Mouse (Mus musculus): ENCODE measurements around the gene Ckap5.
A peak's percentile ranks its signal among the peaks of the same experiment; 100 is the strongest.
"Not testable (repeated sequence)": the region's sequence is repeated elsewhere in the genome, so short reads cannot be mapped to it uniquely, and the experiment has no call there.

Gene Ckap5

DNA sequence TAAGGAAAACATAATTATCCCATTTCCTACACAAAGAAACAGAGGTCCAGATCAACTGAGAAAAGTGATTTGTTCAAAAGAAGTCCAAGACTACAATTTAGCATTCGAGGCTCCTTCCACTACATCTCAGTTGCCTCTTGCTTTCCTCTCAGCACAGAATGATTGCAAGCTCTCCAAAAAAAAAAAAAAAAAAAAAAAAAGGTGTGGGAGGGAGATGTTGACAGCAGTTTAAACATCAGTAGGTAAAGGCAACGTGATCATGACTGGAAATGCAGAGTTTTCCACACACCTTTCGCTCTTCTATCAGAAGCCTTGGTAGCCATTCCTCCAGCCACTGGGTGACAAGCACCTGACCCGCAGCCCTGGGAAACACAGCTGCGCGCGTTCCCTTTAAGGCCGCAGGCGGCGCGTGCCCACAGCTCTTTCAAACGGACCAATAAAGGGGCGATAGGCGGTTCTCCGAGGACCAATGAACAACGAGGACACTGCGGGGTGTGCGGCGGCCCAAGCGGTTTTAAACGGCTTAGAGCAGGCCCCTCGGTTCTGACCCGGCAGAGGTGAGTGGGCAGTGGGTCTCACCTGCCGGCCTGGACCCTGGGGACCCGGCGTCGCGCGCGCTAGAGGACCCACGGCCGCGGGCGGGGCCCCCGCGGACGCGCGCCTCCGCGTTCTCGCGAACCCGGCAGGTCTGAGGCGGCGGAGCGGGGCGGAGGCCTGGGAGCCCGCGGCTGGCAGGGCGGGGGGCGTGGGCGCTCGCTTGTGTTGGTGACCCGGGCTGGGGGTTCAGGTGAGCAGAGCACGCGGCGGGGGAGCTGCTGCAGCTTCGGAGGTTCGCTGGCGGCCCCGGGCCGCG is at the start of gene Ckap5:
Gene Ckap5, plus strand, starts transcription at position 469 of the 853 bp plus-strand sequence.
- peak; percentile 95 for DNase-seq

DNA sequence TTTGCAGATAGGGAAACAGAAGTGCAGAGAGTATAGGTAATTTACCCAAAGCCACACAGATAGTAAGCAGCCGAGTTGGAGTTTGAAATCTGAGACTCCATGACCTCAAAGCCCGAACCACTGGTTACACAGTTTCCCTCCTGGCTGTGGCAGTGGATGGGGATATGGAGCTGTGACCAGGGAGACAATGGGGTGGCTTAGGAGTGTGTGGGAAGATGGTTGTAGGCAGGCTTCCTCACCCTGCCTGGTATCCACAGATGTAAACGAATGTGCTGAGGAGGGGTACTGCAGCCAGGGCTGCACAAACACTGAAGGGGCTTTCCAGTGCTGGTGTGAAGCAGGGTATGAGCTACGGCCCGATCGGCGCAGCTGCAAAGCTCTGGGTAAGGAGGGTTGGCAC is 49.7 kb upstream of the Ckap5 start:
- no peak for DNase-seq

- DNase-seq = no peak
Observed at GRCm38 (mm10) chr2:91480399-91480801, 46.2 kb upstream of the Ckap5 start.

GRCm38 (mm10) chr2:91480805-91481514 is 45.6 kb upstream of the Ckap5 start:
- DNase-seq = peak; percentile 74

DNA sequence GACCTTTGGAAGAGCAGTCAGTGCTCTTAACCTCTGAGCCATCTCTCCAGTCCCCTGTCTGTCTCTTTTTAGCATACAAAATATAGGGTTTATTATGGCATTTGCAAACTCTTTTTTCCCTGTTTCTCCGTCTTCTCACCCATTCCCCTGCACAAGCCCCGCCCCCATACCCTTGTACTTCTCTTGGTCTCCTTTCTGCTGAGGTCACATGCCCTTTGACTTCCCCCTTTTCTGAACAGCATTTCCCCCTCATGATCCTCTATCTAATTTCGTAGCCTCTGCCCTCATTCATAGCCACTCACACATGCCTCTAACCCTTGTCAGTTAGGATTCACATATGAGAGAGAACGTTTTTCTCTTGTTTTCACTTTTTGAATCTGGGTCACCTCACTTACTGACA is 41.9 kb upstream of the Ckap5 start:
- no peak for DNase-seq

- no peak for DNase-seq
Observed at GRCm38 (mm10) chr2:91485256-91485655, 41.3 kb upstream of the Ckap5 start.

- peak; percentile 26 for DNase-seq
Observed at GRCm38 (mm10) chr2:91487295-91487694, 39.3 kb upstream of the Ckap5 start.

GRCm38 (mm10) chr2:91492071-91492635 is 34.4 kb upstream of the Ckap5 start:
- DNase-seq = no peak

- DNase-seq = no peak
Observed at GRCm38 (mm10) chr2:91493981-91494380, 32.6 kb upstream of the Ckap5 start.

DNA sequence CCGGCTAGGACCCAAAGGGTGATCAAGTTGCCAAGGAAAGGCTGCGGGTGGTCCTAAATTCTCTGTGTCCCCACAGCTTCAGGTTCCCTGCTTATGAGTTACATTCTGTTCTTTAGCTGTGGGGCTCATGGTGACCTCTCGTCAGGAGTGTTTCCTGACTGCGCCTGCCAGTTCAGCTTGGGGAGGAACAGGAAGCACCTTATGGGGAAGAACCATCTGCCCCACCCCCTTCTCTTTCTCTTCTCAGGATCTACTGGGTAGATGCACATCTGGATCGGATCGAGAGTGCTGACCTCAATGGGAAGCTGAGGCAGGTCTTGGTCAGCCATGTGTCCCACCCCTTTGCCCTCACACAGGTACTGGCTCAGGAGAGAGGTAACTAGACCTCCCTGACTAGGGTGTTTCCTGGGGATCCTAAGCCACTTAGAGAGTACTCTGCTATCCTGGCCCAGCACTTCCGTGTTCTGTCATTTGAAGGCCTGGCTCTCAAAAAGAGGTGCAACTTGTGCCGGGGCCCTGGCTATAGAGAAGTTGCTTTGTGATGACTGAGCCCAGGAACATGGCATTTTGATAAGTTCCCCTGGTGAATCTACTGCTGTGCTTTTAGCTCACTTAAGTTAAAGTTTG is 28.4 kb upstream of the Ckap5 start:
- no peak for DNase-seq

GRCm38 (mm10) chr2:91508076-91508475 is 18.5 kb upstream of the Ckap5 start:
- DNase-seq = peak; percentile 54

DNA sequence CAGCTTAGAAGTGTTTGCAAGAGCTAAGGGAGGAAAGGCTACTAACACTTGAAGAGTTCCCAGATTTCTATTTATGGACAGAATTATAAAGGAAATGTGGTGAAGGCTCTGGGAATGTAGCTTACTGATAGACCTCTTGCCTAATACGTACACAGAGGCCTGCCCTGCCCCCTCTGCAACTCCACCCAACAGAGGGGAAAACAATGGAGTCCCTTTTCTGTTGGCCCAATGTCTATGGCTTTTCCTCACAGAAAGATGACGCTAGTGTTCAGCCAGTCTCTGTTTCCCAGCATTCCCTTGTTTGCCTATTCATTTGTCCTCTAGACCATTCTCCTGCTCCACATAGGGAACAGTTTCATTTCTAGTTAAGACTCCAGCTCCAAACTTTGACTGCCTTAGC is 9.4 kb upstream of the Ckap5 start:
- DNase-seq = peak; percentile 36

DNA sequence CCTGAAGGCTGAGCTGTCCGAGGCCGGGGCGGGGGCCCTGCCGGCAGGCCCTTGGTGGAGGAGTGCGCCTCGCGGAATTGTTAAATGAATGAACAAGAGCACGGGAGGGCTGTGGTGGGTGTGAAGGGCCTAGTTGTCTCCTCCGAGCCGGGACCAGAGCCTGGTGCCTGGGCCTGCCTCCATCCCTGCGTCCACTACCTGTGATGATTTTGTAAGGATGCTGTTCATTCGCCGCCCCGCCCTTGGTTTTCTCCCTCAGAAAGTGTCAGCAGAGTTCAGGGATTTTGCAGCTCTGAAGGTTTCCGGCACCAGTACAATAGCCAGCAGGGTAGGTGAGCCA is 555 bp downstream of the Ckap5 start:
- no peak for DNase-seq

DNA sequence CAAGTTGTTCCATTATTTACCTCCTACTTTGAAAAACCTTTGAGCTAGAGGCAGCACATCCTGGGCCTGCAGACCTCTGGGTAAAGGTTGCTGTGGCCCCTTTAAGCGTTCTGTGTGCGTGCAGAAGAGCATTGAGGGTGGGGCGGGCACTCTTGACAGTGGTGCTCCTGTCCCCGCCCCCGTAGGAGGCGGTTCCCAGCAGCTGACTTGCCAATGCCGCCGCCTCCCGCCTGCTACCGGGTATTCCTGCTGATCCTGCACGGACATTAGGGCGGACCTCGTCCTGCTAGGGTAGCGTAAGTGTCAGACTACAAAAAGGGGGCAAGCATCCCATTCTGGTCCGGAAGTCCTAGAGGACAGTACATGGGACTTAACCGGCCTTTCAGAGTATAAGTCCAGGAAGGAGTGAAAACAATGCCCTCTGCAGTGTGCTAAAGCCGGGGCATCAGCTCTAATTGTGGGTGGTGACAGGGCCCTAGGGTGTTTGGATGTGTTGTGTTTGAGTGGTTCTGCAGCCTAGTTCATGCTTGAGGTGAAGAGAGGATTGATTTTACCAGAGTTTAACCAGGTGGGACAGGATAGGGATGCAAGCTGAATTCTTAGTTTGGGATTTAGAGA is 11.1 kb downstream of the Ckap5 start:
- DNase-seq = peak; percentile 81

DNA sequence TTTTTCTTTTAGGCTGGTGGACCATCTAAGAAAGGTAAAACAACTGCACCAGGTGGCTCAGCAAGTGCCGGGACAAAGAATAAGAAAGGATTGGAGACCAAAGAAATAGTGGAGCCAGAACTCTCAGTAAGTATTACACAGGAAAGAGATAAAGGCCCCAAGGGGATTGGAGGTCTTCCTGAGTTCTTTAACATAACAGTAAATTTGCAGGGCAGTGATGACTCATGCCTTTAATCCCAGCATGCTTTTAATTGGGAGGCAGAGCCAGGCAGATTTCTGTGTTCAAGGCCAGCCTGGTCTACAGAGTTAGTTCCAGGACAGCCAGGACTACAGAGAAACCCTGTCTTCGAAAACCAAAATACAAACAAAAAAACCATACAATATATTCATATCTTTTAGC is 41.6 kb downstream of the Ckap5 start:
- no peak for DNase-seq

- DNase-seq = peak; percentile 43
Observed at GRCm38 (mm10) chr2:91580894-91581293, 54.3 kb downstream of the Ckap5 start.

GRCm38 (mm10) chr2:91586242-91586641 is 59.7 kb downstream of the Ckap5 start:
- DNase-seq = no peak

- DNase-seq = peak; percentile 35
Observed at GRCm38 (mm10) chr2:91600475-91600874, 73.9 kb downstream of the Ckap5 start.

DNA sequence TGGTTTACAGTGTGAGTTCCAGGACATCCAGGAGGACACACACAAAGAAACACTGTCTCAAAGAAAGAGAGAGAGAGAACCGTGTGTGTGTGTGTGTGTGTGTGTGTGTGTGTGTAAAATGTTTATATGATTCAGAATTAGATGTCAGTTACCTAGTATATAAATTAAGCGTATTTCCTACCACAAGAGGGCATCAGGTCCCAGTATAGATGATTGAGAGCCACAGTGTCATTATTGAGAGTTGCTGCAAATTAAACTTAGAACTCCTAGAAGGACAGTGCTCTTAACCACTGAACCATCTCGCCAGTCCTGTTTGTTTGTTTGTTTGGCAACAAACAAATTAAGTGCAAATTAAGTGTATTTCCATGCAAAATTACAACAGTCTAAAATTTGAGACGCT is 75.8 kb downstream of the Ckap5 start:
- DNase-seq = no peak

GRCm38 (mm10) chr2:91609370-91609769 is 82.8 kb downstream of the Ckap5 start:
- not testable (repeated sequence) for DNase-seq

DNA sequence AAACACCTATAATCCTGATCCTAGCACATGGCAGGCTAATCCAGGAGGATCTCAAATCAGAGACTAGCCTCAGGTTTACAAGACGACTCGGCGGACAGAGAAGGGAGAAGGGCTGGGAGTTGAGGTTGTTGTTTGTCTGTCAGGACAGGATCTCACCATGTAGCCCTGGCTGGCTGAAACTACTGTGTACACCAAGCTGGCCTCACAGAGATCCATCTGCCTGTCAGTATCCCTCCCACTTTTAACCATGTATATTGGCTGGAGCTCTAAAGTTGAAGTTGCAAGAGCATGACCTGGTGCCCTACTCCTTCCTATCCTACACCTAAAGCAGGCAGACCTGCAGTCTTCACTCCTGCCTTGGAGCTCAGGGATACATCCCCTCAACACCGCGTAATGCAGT is 95.8 kb downstream of the Ckap5 start:
- no peak for DNase-seq

- not testable (repeated sequence) for DNase-seq
Observed at GRCm38 (mm10) chr2:91623366-91623765, 96.8 kb downstream of the Ckap5 start.

DNA sequence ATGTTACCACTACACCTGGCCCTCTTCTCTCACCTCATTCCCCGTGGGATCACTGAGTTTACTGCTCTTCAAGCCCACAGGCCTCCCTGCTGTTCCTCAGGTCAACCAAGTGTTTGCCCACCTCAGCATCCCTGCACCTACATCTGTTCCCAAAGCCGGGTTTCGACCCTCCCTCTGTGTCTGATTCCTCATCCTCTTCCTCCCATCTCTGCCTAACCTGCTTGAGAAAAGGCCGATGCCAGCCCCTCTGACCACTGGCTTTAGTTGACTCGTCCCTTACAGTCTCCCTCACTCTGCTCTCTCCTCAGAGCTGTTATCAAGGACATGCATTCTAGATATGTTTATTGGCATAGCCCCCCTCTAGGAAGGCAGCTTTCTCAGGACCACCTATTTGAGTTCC is 100.9 kb downstream of the Ckap5 start:
- DNase-seq = no peak
